Mouse (Mus musculus): ENCODE data around the gene Iqgap1. TPM values are rescaled to one million over a fixed set of nuclear protein-coding genes. Genes with fewer than 3 reads are reported as not detected.

The Iqgap1 gene
- polyA plus RNA-seq, 1 experiment from 2014 or later, result 92.3 TPM

DNA sequence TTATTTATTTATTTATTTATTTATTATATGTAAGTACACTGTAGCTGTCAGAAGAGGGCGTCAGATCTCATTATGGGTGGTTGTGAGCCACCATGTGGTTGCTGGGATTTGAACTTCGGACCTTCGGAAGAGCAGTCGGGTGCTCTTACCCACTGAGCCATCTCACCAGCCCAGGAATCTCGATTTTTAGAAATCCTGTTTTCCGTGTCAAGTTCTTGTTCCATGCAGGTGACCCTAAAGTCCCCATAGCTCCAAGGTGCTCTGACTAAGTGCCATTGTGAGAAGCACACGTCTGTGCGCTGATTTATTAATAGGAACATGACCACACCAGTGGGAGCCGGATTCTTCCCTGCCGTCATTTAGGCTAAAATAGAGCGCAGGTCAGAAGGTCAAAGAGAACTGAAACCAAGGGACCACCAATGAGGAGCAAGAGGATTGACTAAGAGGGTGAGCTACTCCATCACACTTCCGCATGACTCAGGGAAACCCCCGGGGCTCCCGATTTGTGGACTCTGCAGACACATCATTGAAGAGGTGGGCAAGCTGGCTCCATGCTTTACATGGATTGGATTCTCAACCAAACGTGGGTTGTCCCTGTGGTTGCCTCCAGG is 4.5 kb upstream of the Iqgap1 start:
- no peak for DNase-seq
- H3K27me3 ChIP-seq (ENCODE audit: insufficient read depth, low read length), result no peaks in the 10 kb centered on the region
- WGBS, result 79% methylated on average over 15 of the region's 15 CpGs
- no peak for ATAC-seq (ENCODE audit: insufficient read depth)
- peaks cover 9% of the 10 kb centered on the region; the same call in 1 of the 2 replicates for H3K4me1 ChIP-seq (ENCODE audit: insufficient read depth)
- H3K4me3 ChIP-seq (ENCODE audit: low read depth, low read length), result no peak overlapping the region
- no peaks in the 10 kb centered on the region for H3K36me3 ChIP-seq (ENCODE audit: insufficient read depth)
- H3K4me2 ChIP-seq, result no peak overlapping the region
- H3K27ac ChIP-seq (ENCODE audit: low read depth), result no peak overlapping the region
- H3K9ac ChIP-seq, result no peak overlapping the region
- no peak for TF ChIP-seq CTCF (IDR thresholded peaks at IDR 0.05; ENCODE audit: low read depth)
- H3K9me3 ChIP-seq (ENCODE audit: low read depth, low read length), result no peaks in the 10 kb centered on the region

DNA sequence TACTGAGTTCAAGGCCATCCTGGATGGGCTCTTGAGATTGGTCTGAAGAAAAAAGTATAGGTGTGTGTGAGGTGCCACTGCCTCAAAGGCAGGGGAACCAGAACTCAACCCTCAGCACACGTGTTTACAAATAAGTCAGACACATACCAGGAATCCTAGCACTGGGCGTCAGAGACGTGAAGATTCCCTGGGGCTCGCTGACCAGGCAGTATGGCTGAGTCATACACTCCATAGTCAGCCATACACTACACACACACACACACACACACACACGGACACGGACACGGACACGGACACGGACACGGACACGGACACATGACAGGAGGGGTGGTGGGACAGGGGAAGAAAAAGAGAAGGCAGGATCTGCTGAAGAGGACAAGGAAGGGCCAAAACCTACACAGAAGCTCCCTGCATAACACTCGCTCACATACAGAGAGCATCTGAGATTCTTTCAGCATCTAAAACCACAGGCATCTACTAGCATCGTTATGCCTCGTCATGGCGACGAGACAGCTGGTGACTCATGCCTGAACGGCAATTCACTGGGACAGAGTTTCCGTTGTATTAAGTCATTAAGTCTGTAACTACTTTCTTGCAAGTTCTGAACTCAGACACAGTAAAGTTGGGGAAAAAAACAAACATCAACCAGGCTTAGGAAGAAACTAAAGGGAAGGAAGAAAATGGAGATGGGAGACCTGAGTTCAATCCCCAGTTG is 2.5 kb upstream of the Iqgap1 start:
- no peak overlapping the region for H3K27ac ChIP-seq (ENCODE audit: low read depth)
- H3K36me3 ChIP-seq (ENCODE audit: insufficient read depth), result no peaks in the 10 kb centered on the region
- H3K4me2 ChIP-seq, result no peak overlapping the region
- no peak overlapping the region for H3K4me3 ChIP-seq (ENCODE audit: low read depth, low read length)
- no peak overlapping the region for H3K9ac ChIP-seq
- no peaks in the 10 kb centered on the region for H3K9me3 ChIP-seq (ENCODE audit: low read depth, low read length)
- no peak for TF ChIP-seq CTCF (IDR thresholded peaks at IDR 0.05; ENCODE audit: low read depth)
- peaks cover 14% of the 10 kb centered on the region for H3K4me1 ChIP-seq (ENCODE audit: insufficient read depth)
- 67% methylated on average over 18 of the region's 18 CpGs for WGBS
- DNase-seq (peak; percentile 52), ATAC-seq (ENCODE audit: insufficient read depth) (no peak)
- no peaks in the 10 kb centered on the region for H3K27me3 ChIP-seq (ENCODE audit: insufficient read depth, low read length)

DNA sequence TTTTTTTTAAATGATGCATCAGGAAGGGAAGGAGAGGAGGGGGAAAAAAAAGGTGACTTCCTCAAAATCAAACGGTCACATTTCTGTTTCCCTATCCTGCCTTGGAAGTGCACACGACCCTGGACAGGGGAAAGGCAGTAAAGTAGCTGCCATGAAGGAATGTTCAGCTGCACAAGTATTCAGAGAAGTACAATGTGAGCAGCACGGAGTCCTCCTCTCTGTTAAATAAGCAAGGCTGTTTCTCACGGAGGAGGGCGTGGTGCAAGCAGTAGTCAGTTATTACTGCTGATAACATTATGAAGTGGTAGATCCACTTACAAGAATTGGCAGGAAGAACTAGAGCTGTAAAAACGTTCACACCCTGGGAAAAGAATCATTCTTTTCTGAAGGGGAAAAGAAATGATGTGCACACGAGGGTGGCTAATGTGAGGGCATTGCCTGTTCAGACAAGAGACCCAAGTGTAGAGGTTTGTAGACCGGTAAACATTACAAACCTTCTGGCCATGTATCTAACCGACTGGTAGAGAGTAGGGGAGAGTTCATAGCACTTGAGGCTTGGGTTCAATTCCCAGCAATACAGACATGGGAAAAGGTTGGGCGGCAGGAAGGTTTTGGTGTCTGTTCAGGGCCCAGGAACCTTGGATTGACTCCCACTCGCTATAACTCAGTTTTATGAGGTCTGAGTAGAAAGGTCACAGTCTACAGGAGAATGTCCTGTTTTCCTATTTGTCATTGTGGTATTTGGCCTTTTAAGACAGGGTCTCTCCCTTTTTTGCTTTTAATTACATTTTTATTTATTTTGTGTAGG is 1.7 kb downstream of the Iqgap1 start:
- Histone ChIP-seq H3K27me3 (ENCODE audit: insufficient read depth, low read length) (no peaks in the 10 kb centered on the region), H3K4me3 (ENCODE audit: low read depth, low read length) (no peak overlapping the region), H3K9ac (no peak overlapping the region), H3K9me3 (ENCODE audit: low read depth, low read length) (no peaks in the 10 kb centered on the region), H3K27ac (ENCODE audit: low read depth) (peak overlapping the region; percentile 65; the same call in 1 of the 2 replicates), H3K4me1 (ENCODE audit: insufficient read depth) (peaks cover 5% of the 10 kb centered on the region; the same call in 1 of the 2 replicates), H3K36me3 (ENCODE audit: insufficient read depth) (no peaks in the 10 kb centered on the region), H3K4me2 (0 out of 2 replicates have a peak overlapping the region, but pooled peaks have one; percentile 10)
- WGBS, result 46% methylated on average over 11 of the region's 11 CpGs
- no peak for TF ChIP-seq CTCF (IDR thresholded peaks at IDR 0.05; ENCODE audit: low read depth)
- DNase-seq (peak; percentile 60), ATAC-seq (ENCODE audit: insufficient read depth) (no peak)

GRCm38 (mm10) chr7:80823267-80823666 is 2.5 kb downstream of the Iqgap1 start:
- H3K36me3 ChIP-seq (ENCODE audit: insufficient read depth), result no peaks in the 10 kb centered on the region
- no peak overlapping the region for H3K4me3 ChIP-seq (ENCODE audit: low read depth, low read length)
- H3K27me3 ChIP-seq (ENCODE audit: insufficient read depth, low read length), result no peaks in the 10 kb centered on the region
- no peaks in the 10 kb centered on the region for H3K9me3 ChIP-seq (ENCODE audit: low read depth, low read length)
- no peak overlapping the region for H3K4me2 ChIP-seq
- ATAC-seq (ENCODE audit: insufficient read depth), result no peak
- H3K9ac ChIP-seq, result no peak overlapping the region
- peaks cover 5% of the 10 kb centered on the region; the same call in 1 of the 2 replicates for H3K4me1 ChIP-seq (ENCODE audit: insufficient read depth)
- WGBS, result 69% methylated on average over 4 of the region's 4 CpGs
- DNase-seq, result no peak
- no peak for TF ChIP-seq CTCF (IDR thresholded peaks at IDR 0.05; ENCODE audit: low read depth)
- H3K27ac ChIP-seq (ENCODE audit: low read depth), result no peak overlapping the region

- no peak for TF ChIP-seq CTCF (IDR thresholded peaks at IDR 0.05; ENCODE audit: low read depth)
- 80% methylated on average over 4 of the region's 4 CpGs for WGBS
- DNase-seq (no peak), ATAC-seq (ENCODE audit: insufficient read depth) (no peak)
- H3K4me1 ChIP-seq (ENCODE audit: insufficient read depth), result peaks cover 5% of the 10 kb centered on the region; the same call in 1 of the 2 replicates
- no peak overlapping the region for H3K27ac ChIP-seq (ENCODE audit: low read depth)
- H3K9ac ChIP-seq, result no peak overlapping the region
- H3K36me3 ChIP-seq (ENCODE audit: insufficient read depth), result no peaks in the 10 kb centered on the region
- no peaks in the 10 kb centered on the region for H3K27me3 ChIP-seq (ENCODE audit: insufficient read depth, low read length)
- H3K9me3 ChIP-seq (ENCODE audit: low read depth, low read length), result no peaks in the 10 kb centered on the region
- H3K4me2 ChIP-seq, result no peak overlapping the region
- no peak overlapping the region for H3K4me3 ChIP-seq (ENCODE audit: low read depth, low read length)
Observed at GRCm38 (mm10) chr7:80820838-80821237, 4.9 kb downstream of the Iqgap1 start.

DNA sequence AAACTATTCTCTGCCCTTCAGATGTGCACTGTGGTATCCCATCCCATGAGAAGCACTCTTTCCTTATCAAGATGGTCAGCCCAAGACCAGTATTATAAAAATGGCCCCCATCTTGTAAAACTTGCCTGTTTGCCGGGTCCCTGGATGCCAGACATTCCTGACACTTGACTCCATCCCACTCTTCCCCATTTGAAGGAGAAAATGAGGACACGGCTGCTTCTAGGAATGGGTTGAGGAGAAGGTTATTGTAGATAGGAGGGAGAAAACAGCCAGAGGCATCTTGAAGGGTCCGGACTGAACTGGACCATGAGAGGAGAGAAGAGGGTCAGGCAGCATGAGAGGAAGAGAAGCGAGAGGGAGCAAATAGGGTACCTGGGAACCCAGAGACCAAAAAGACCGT is 9.1 kb downstream of the Iqgap1 start:
- Histone ChIP-seq H3K9me3 (ENCODE audit: low read depth, low read length) (no peaks in the 10 kb centered on the region), H3K4me3 (ENCODE audit: low read depth, low read length) (no peak overlapping the region), H3K27ac (ENCODE audit: low read depth) (no peak overlapping the region), H3K9ac (no peak overlapping the region), H3K36me3 (ENCODE audit: insufficient read depth) (no peaks in the 10 kb centered on the region), H3K27me3 (ENCODE audit: insufficient read depth, low read length) (no peaks in the 10 kb centered on the region), H3K4me1 (ENCODE audit: insufficient read depth) (no peaks in the 10 kb centered on the region), H3K4me2 (no peak overlapping the region)
- 39% methylated on average over 5 of the region's 5 CpGs for WGBS
- DNase-seq (no peak), ATAC-seq (ENCODE audit: insufficient read depth) (no peak)
- no peak for TF ChIP-seq CTCF (IDR thresholded peaks at IDR 0.05; ENCODE audit: low read depth)

- no peak for TF ChIP-seq CTCF (IDR thresholded peaks at IDR 0.05; ENCODE audit: low read depth)
- Histone ChIP-seq H3K4me1 (ENCODE audit: insufficient read depth) (no peaks in the 10 kb centered on the region), H3K4me3 (ENCODE audit: low read depth, low read length) (no peak overlapping the region), H3K9me3 (ENCODE audit: low read depth, low read length) (no peaks in the 10 kb centered on the region), H3K4me2 (no peak overlapping the region), H3K27me3 (ENCODE audit: insufficient read depth, low read length) (no peaks in the 10 kb centered on the region), H3K36me3 (ENCODE audit: insufficient read depth) (no peaks in the 10 kb centered on the region), H3K27ac (ENCODE audit: low read depth) (no peak overlapping the region), H3K9ac (no peak overlapping the region)
- WGBS, result 84% methylated on average over 4 of the region's 4 CpGs
- DNase-seq, result no peak
- no peak for ATAC-seq (ENCODE audit: insufficient read depth)
Observed at GRCm38 (mm10) chr7:80813397-80813796, 12.4 kb downstream of the Iqgap1 start.
